Mouse (Mus musculus) spleen, adult 2 months (tissue): ENCODE results near the gene Bcl2l12. TPM values are rescaled to one million over a fixed set of nuclear protein-coding genes. Genes with fewer than 3 reads are reported as not detected.

Source experiments
- DNase-seq, 2 experiments: peaks; one replicate each; pipeline versions ENCODE4 v3.0.0 to v3.0.0-alpha.2; 2012 to 2021; ENCODE audit warnings: low spot score in 2 of 2, low read depth in 1 of 2
- H3K27ac ChIP-seq: fragments of 200-500 bp; 2 replicates; pipeline ENCODE4 v1.5.1; 2012; ENCODE audit warnings: low read length, inconsistent platforms; ENCODE audit not compliant: insufficient read depth
- H3K27me3 ChIP-seq: fragments of 200-500 bp; 2 replicates; pipeline ENCODE4 v1.6.1; 2012; ENCODE audit warnings: mild to moderate bottlenecking, moderate library complexity, low read length, inconsistent platforms; ENCODE audit not compliant: control insufficient read depth, insufficient read depth
- H3K36me3 ChIP-seq: fragments of 200-500 bp; 2 replicates; pipeline ENCODE4 v1.6.1; 2012; ENCODE audit warnings: mild to moderate bottlenecking, low read length, inconsistent platforms; ENCODE audit not compliant: control insufficient read depth, insufficient read depth
- H3K4me1 ChIP-seq: fragments of 200-500 bp; 2 replicates; pipeline ENCODE4 v1.6.1; 2011; ENCODE audit warnings: inconsistent platforms; ENCODE audit not compliant: control insufficient read depth, insufficient read depth, insufficient read length
- H3K4me3 ChIP-seq: fragments of 200-500 bp; 2 replicates; pipeline ENCODE4 v1.5.1; 2011; ENCODE audit warnings: mild to moderate bottlenecking, inconsistent platforms; ENCODE audit not compliant: insufficient read depth, insufficient read length; ENCODE audit errors: extremely low read depth
- CTCF ChIP-seq: fragments of 200-500 bp; IDR thresholded peaks from 2 replicates; pipeline ENCODE4 v1.5.1; 2011; ENCODE audit warnings: mild to moderate bottlenecking, inconsistent platforms; ENCODE audit not compliant: insufficient read depth, insufficient read length, insufficient replicate concordance; ENCODE audit errors: extremely low read depth
- POLR2A ChIP-seq: fragments of 200-500 bp; IDR thresholded peaks from 2 replicates; pipeline ENCODE4 v1.6.1; 2011; ENCODE audit warnings: low read depth, low read length, inconsistent platforms
- whole genome bisulfite sequencing: fragments of 180-500 bp; shearing (Covaris S2); methylation state at CpG from one replicate; pipeline ENCODE4 v1.1.7; 2018; 5-methylcytosine and 5-hydroxymethylcytosine counted together
- polyA plus RNA-seq: library from polyadenylated mRNA; depleted of rRNA; stranded (reverse); fragments of >200 nt; gene quantifications from 2 replicates; pipeline ENCODE4 v1.2.3, GENCODE M21; 2012

Bcl2l12 gene
- polyA plus RNA-seq, 1 experiment, result 33.2 TPM

GRCm38 (mm10) chr7:44973415-44974130 is 24.9 kb downstream of the Bcl2l12 start:
- Histone ChIP-seq H3K27me3 (no peaks in the 10 kb centered on the region), H3K36me3 (peaks cover 12% of the 10 kb centered on the region), H3K27ac (no peak overlapping the region), H3K4me1 (peaks cover 10% of the 10 kb centered on the region; the same call in 1 of the 2 replicates), H3K4me3 (no peak overlapping the region)
- DNase-seq, result no peak
- TF ChIP-seq POLR2A (no peak), CTCF (no peak)
- 70% methylated on average over 14 of the region's 14 CpGs for WGBS

DNA sequence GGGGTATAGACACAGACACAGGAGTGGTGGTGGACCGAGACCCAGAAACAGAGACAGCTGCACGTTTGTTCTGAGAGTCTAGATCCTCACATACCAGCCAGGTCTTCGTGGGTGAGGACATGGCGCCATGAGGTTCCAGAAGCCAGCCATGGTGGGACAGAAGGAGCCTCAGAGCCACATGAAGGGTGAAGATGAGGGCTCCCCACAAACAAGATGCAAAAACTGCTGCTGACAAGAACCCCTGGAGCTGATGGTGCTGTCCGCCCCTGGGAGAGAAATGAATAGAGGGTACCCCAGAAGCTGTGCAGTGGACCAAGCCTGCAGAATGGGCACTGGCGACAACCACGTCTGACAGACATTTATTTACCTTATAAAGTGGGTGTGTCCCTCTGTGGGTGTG is 27.4 kb downstream of the Bcl2l12 start:
- Histone ChIP-seq H3K36me3 (no peaks in the 10 kb centered on the region; the same call in 1 of the 2 replicates), H3K4me1 (peaks cover 10% of the 10 kb centered on the region; the same call in 1 of the 2 replicates), H3K4me3 (no peak overlapping the region), H3K27me3 (no peaks in the 10 kb centered on the region), H3K27ac (no peak overlapping the region)
- no peak for TF ChIP-seq POLR2A
- TF ChIP-seq CTCF, result no peak
- WGBS, result 75% methylated on average over 7 of the region's 7 CpGs
- no peak for DNase-seq

GRCm38 (mm10) chr7:44970231-44970691 is 28.3 kb downstream of the Bcl2l12 start:
- DNase-seq, result peak; percentile 50 to 61
- 1% methylated on average over 36 of the region's 36 CpGs for WGBS
- Histone ChIP-seq H3K27ac (no peak overlapping the region), H3K4me3 (peak overlapping the region; percentile 37), H3K36me3 (no peaks in the 10 kb centered on the region), H3K4me1 (peaks cover 10% of the 10 kb centered on the region; the same call in 1 of the 2 replicates), H3K27me3 (no peaks in the 10 kb centered on the region)
- TF ChIP-seq POLR2A, result no peak
- no peak for TF ChIP-seq CTCF

- Histone ChIP-seq H3K4me1 (peaks cover 10% of the 10 kb centered on the region; the same call in 1 of the 2 replicates), H3K4me3 (no peak overlapping the region), H3K27ac (no peak overlapping the region), H3K27me3 (no peaks in the 10 kb centered on the region), H3K36me3 (no peaks in the 10 kb centered on the region)
- DNase-seq, result no peak
- TF ChIP-seq CTCF, result no peak
- TF ChIP-seq POLR2A, result no peak
- WGBS, result 83% methylated on average over 15 of the region's 15 CpGs
Measured at GRCm38 (mm10) chr7:44966638-44967037, 31.9 kb downstream of the Bcl2l12 start.

- DNase-seq, result no peak
- TF ChIP-seq CTCF (no peak), POLR2A (no peak)
- WGBS, result 49% methylated on average over 7 of the region's 7 CpGs
Measured at GRCm38 (mm10) chr7:44965975-44966374, 32.5 kb downstream of the Bcl2l12 start.

DNA sequence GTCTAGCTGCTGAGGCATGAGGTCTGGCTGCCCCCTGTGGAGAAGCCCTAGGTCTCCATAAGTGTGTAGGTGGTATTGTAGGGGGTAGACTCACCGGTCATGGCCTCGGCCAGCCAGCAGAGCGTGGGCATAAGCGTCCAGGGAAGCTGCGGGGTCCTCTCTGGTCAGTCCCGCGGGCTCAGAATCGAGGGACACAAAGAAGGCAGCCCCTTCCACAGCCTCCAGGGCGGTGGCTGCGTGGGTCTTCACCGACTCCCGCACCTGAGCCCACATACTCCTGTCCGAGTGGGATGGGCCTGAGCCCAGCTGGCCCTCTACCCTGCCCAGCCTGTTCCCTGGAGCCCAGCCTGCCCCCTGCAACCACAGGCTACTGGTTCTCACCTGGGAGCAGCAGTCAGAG is 33.5 kb downstream of the Bcl2l12 start:
- peaks cover 5% of the 10 kb centered on the region; the same call in 1 of the 2 replicates for H3K4me1 ChIP-seq
- DNase-seq, result no peak
- 94% methylated on average over 13 of the region's 13 CpGs for WGBS
- TF ChIP-seq CTCF (no peak), POLR2A (no peak)
- H3K27me3 ChIP-seq, result no peaks in the 10 kb centered on the region
- no peak overlapping the region for H3K27ac ChIP-seq
- no peak overlapping the region for H3K4me3 ChIP-seq
- no peaks in the 10 kb centered on the region for H3K36me3 ChIP-seq

More at GRCm38 (mm10) chr7:44965975-44966374, 32.5 kb downstream of the Bcl2l12 start:
- Histone ChIP-seq H3K4me3 (no peak overlapping the region), H3K27ac (no peak overlapping the region), H3K4me1 (peaks cover 7% of the 10 kb centered on the region; the same call in 1 of the 2 replicates), H3K36me3 (no peaks in the 10 kb centered on the region), H3K27me3 (no peaks in the 10 kb centered on the region)

GRCm38 (mm10) chr7:44962831-44963230 is 35.7 kb downstream of the Bcl2l12 start:
- no peak overlapping the region for H3K27ac ChIP-seq
- TF ChIP-seq CTCF (no peak), POLR2A (no peak)
- DNase-seq, result no peak
- peaks cover 8% of the 10 kb centered on the region; the same call in 1 of the 2 replicates for H3K4me1 ChIP-seq
- H3K27me3 ChIP-seq, result no peaks in the 10 kb centered on the region
- WGBS, result 63% methylated on average over 5 of the region's 5 CpGs
- H3K4me3 ChIP-seq, result no peak overlapping the region
- H3K36me3 ChIP-seq, result no peaks in the 10 kb centered on the region
